Mouse (Mus musculus) heart, adult 2 months (tissue): ENCODE results near the gene Gm8439. TPM values are rescaled to one million over a fixed set of nuclear protein-coding genes. Genes with fewer than 3 reads are reported as not detected.

Experiments
- DNase-seq, 2 experiments: peaks; one replicate each; pipeline ENCODE4 v3.0.0; 2021
- H3K27ac ChIP-seq: fragments of 200-600 bp; 2 replicates; pipeline ENCODE4 v1.8.1; 2022
- H3K27me3 ChIP-seq: fragments of 200-500 bp; 2 replicates; pipeline ENCODE4 v1.6.1; 2012; ENCODE audit warnings: mild to moderate bottlenecking, low read length, inconsistent platforms, mixed read lengths; ENCODE audit not compliant: control insufficient read depth, insufficient read depth
- H3K36me3 ChIP-seq: fragments of 200-500 bp; 2 replicates; pipeline ENCODE4 v1.6.1; 2012; ENCODE audit warnings: low read length, inconsistent platforms; ENCODE audit not compliant: control insufficient read depth, insufficient read depth
- H3K4me1 ChIP-seq: fragments of 200-500 bp; 2 replicates; pipeline ENCODE4 v1.6.1; 2011; ENCODE audit warnings: low read length; ENCODE audit not compliant: control insufficient read depth, insufficient read depth
- H3K4me3 ChIP-seq: fragments of 200-600 bp; 2 replicates; pipeline ENCODE4 v1.8.1; 2022
- H3K79me2 ChIP-seq: fragments of 200-500 bp; replicated peaks from 2 replicates; pipeline ENCODE4 v1.6.1; 2012; ENCODE audit warnings: mild to moderate bottlenecking, inconsistent platforms, low read length, moderate library complexity, mixed read lengths; ENCODE audit not compliant: control insufficient read depth, insufficient read depth
- H3K9ac ChIP-seq: fragments of 200-500 bp; 2 replicates; pipeline ENCODE4 v1.6.1; 2012; ENCODE audit warnings: low read depth, mild to moderate bottlenecking, control low read depth, inconsistent platforms, low read length, mixed read lengths
- CTCF ChIP-seq: fragments of 200-600 bp; IDR thresholded peaks from 2 replicates; pipeline ENCODE4 v1.8.1; 2022; ENCODE audit warnings: antibody characterized with exemption, mild to moderate bottlenecking, moderate library complexity
- EP300 ChIP-seq: fragments of 200-500 bp; IDR thresholded peaks from 2 replicates; pipeline ENCODE4 v1.6.1; 2011; ENCODE audit warnings: low read depth, low read length, control low read depth; ENCODE audit not compliant: insufficient read depth
- POLR2A ChIP-seq: fragments of 200-500 bp; IDR thresholded peaks from 2 replicates; pipeline ENCODE4 v1.6.1; 2011; ENCODE audit warnings: mild to moderate bottlenecking, low read depth, low read length, control low read depth; ENCODE audit not compliant: insufficient read depth
- WGBS: fragments of 180-500 bp; shearing (Covaris S2); methylation state at CpG from one replicate; pipeline ENCODE4 v1.1.7; 2018; 5-methylcytosine and 5-hydroxymethylcytosine counted together
- intact Hi-C: fragments of 180-260 bp; cut with DNase I; formaldehyde crosslinking; loops from one replicate; pipeline ENCODE4 v1.15.1; 2025
- polyA plus RNA-seq: library from polyadenylated mRNA; depleted of rRNA; stranded (reverse); fragments of >200 nt; gene quantifications from 2 replicates; pipeline ENCODE4 v1.2.3, GENCODE M21; 2012; rRNA removed
- total RNA-seq, 2 experiments: library from RNA; stranded (reverse); gene quantifications; 2 replicates each; pipeline ENCODE4 v1.2.3; 2021

Gene Gm8439
- total and polyA plus RNA-seq, 3 experiments: not detected

GRCm38 (mm10) chr4:120655898-120656297 is 67.4 kb downstream of the Gm8439 start:
- no peaks in the 10 kb centered on the region for H3K4me1 ChIP-seq
- no peak for DNase-seq
- H3K27ac ChIP-seq: no peak overlapping the region
- H3K79me2 ChIP-seq: no peaks in the 10 kb centered on the region
- WGBS: 80% methylated on average over 8 of the region's 8 CpGs
- intact Hi-C loops: no loop called here
- H3K27me3 ChIP-seq: no peaks in the 10 kb centered on the region; the same call in 1 of the 2 replicates
- TF ChIP-seq EP300: no peak
- no peak for TF ChIP-seq POLR2A
- no peak for TF ChIP-seq CTCF
- H3K4me3 ChIP-seq: no peak overlapping the region
- no peak overlapping the region for H3K9ac ChIP-seq
- H3K36me3 ChIP-seq: no peaks in the 10 kb centered on the region

Other genes starting within 250 kb of the Gm8439 start
- gene Scmh1, start 183.5 kb upstream of the Gm8439 start, total RNA-seq: 10 to 100 TPM; 53.1 to 67.9 TPM
- gene Scmh1, start 183.5 kb upstream of the Gm8439 start, polyA plus RNA-seq: 48.1 and 63.6 TPM in 2 replicates
- not detected for gene Slfnl1, start 56.5 kb upstream of the Gm8439 start, total RNA-seq
- 0.18 and 0.31 TPM in 2 replicates for gene Slfnl1, start 56.5 kb upstream of the Gm8439 start, polyA plus RNA-seq
- 10 to 100 TPM; 30.0 to 31.1 TPM for gene Ctps, start 18.5 kb upstream of the Gm8439 start, total RNA-seq
- gene Ctps, start 18.5 kb upstream of the Gm8439 start, polyA plus RNA-seq: 12.5 and 23.9 TPM in 2 replicates
- gene Cited4, start 77.8 kb downstream of the Gm8439 start, total RNA-seq: 10 to 100 TPM; 31.6 to 52.2 TPM
- gene Cited4, start 77.8 kb downstream of the Gm8439 start, polyA plus RNA-seq: 39.9 and 51.2 TPM in 2 replicates
- 1 to 10 TPM; 1.6 to 1.9 TPM for gene Kcnq4, start 159.9 kb downstream of the Gm8439 start, total RNA-seq
- gene Kcnq4, start 159.9 kb downstream of the Gm8439 start, polyA plus RNA-seq: 6.9 TPM in 2 replicates
- gene Nfyc, start 242.8 kb downstream of the Gm8439 start, total RNA-seq: 10 to 100 TPM; 46.0 to 50.6 TPM
- gene Nfyc, start 242.8 kb downstream of the Gm8439 start, polyA plus RNA-seq: 179 and 212 TPM in 2 replicates